Mouse (Mus musculus): ENCODE data around the gene Gm11084.
"Not testable (repeated sequence)": the region's sequence is repeated elsewhere in the genome, so short reads cannot be mapped to it uniquely, and the experiment has no call there.

Gene Gm11084

DNA sequence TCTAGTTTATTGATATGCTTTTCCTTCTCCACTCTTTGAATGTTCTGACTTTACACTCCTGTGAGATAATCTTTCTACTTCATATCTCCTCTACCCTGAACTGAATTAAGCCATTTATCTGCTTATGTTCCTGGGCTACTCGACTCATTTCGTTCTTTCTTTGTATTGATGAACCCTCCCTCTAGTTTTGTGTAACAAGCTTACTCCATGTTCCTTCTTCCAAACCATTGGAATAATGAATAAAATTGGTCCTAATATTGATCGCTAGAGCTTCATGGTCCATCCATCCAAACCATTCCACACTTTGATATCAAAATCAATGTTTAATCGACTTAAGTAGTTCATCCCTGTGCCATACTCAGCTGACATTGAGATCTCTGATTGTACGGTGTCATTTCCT is at the start of gene Gm11084:
Gene Gm11084, minus strand, starts transcription at position 101 of the 400 bp plus-strand sequence.
- no peak for DNase-seq (ENCODE audit: low read depth, low spot score)

DNA sequence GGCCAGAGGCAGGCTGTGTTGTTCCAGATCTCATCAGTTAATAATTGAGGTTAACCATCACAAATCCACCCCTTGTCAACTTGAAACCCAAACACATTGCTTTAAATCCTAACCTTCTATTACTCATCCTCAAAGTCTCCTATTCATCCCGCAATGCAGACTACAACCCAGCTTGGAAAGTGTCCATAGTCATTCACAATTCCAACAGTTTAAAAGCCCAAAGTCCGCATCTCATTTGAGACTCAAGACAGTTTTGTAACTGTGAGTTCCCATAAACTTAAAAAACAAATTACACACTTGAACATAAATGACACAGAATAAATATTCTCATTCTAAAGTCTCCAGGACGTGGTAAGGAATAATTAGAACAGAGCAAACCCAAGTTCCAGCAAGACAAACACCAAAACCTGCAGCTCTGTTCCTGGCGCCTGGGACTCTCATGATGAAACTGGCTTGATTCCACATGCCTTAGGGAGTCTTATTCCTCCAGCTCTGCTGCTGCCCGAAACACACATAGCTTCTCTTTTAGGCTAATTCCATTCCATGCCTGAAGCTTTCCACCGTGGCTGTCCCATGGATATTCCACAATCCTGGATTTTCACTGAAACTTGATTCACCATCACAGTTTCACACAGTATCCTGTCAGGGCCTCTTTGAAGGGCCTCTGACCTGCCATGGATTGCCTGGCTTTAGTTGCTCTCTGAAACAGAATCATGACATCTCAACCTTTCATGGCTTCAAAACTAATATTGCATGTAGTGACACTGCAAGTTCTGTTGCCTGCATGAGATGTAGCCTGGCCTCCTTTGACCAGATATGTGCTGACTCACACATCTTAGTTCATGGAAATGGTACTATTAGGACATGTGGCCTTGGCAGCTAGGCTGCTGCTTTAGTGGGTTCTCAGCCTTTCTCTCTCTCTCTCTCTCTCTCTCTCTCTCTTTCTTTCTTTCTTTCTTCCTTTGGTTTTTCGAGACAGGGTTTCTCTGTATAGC is 44.8 kb upstream of the Gm11084 start:
- no peak for DNase-seq (ENCODE audit: low read depth, low spot score)

DNA sequence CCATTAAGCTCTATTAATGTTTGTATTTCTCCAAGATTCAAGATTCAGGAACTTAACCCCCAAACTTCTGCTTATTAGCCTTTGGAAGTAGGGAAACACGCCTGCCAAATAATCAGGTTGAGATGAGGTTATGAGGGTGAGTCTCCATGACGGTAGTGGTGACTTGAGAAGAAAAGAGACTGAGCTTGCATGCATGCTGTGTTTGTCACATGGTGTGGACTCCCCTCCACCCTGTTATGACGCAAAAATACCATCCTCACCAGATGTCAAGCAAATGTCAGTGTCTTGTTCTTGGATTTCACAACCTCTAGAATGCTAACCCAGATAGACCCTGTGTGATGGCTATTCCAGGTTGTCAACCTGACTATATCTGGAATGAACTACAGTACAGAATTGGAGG is 43.3 kb upstream of the Gm11084 start:
- no peak for DNase-seq (ENCODE audit: low read depth, low spot score)

DNA sequence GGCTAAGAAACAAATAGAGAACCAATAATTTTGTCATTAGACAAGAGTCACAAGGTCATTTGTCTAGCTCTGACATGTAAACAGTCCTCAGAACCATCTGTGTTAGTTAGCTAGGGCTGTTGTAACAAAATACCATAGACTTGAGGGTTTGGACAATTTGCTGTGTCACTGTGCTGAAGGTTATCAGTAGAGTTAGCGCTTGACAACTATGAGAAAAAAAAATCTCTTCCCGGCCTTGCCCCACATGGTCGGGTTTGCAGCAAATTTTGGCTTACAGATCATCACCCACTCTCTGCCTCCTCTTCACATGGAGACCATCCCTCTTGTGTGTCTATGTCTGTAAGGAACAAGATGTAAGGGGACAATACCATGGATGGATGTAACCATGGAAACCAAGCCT is 41.5 kb upstream of the Gm11084 start:
- DNase-seq (ENCODE audit: low read depth, low spot score) = no peak

DNA sequence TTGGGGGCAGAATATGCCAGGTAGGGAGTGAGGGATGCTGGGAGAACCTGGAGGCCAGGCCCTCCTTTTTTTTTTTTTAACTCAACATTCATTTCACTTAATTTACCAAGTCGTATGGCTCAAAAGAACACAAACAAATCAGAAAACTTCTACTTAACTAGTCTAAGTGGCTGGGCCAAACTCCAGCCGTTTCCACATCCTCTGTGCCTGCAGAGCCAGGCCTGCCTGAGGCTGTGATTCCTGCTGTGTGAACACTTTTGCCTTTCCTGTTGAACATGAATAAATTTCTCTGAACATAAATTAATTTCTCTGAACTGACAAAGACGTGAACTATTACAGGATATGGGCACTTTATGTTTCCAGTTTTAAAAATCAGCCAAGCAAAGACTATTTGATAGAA is 40.6 kb upstream of the Gm11084 start:
- DNase-seq (ENCODE audit: low read depth, low spot score) = no peak

DNA sequence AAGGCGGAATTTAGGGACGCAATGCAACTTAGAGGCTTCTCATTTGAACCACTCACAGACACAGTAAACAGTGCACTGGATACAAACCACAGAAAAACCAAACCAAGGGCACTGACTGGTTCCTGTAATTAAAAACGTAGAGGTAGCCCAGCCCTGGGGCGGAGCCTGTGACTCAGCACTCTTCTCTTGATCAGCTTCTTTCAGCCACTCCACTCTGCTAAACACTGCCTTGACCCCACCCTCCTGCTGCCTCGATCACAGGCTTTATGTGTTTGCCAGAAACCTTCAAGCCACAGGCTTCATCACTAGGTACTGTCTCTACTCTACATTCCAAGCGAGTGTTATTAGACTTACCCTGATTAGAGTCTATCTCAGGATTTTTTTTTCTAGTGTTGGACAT is 37.3 kb upstream of the Gm11084 start:
- DNase-seq (ENCODE audit: low read depth, low spot score) = peak; percentile 96

DNA sequence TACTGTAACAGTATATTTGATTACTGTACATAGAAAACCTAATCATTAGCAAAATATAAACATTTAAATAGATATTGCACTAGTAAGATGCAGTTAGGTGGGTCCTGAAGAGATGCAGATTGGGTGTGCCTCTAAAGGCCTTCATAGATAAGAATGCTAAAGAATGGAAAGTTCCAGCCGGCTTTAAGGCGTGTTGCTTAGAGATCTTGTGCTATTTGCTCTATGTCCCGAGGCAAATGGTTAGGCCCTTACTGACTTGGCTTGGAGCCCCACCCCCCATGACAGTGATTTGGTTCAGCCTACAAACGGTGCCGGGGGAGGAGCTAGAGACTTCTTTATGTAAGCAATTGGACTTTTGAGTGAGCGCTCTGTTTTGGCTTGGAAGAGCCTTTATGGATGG is 34.5 kb upstream of the Gm11084 start:
- DNase-seq (ENCODE audit: low read depth, low spot score) = peak; percentile 97

DNA sequence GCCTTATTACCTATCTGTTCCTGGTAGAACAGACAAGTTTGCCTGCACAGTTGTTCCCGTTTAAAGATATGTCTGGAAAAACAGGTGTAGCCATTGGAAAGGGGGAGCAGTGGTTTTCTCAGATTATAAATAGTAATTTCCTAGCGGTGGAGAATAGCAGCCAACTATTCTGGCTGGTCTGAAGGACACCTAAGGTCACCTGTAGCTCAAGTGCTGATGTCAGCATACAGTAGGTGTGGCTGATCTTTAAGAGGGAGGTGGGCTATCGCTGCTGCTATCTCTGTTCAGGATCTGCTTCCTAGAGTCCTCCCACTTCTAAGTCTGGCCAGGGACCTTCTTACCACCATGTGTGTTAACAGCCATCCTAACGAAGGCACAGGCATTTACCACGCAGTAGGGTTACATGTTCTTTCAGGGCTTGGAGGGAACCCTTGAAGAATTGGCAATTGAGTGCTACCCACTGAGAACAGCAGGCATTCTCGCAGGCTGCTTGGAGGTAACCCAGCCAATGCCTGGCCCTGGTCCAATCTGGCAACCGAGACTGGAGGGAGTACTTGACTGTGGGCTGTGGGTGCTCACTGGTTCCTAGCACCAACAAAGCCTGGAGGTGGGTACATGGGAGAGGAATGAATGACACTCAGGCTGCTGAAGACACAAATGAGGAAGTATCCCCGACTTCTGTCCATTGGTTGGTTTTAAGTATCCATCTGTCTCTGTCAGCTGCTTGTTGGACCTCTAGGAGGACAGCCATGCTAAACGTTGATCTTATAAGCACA is 33.0 kb upstream of the Gm11084 start:
- no peak for DNase-seq (ENCODE audit: low read depth, low spot score)

DNA sequence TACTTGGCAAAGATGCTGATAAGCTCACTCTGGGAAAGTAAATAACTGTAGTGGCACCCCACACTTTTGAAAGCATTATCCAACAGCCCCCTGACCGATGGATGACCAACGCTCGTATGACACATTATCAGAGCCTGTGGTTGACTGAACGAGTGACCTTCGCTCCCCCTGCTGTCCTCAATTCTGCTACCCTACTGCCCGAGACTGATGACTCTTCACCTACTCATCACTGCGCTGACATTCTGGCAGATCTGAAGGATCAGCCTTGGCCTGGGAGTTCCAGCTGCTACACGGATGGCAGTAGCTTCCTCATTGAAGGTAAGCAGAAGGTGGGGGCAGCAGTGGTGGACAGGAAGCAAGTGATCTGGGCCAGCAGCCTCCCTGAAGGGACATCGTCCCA is 27.5 kb upstream of the Gm11084 start:
- DNase-seq (ENCODE audit: low read depth, low spot score) = not testable (repeated sequence)

DNA sequence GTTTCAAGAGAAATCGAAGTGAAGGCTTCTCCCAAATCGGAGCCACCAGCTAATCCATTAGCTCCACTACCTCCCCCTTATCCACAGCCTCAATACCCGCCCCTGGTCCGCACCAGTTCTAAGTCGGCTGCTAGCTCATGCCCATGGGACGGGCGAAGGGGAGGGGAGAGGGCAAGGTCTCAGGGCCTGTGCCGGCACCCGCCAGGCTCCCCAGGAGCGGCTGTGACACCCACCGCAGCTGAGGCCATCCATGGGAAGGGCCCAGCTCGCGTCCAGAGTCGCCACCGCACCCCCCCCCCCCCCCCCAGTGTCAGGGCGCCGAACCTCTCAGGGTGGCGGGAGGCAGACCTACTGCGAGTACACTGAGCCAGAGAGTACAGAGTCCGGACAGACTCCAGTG is 26.1 kb upstream of the Gm11084 start:
- DNase-seq (ENCODE audit: low read depth, low spot score) = peak; percentile 72

DNA sequence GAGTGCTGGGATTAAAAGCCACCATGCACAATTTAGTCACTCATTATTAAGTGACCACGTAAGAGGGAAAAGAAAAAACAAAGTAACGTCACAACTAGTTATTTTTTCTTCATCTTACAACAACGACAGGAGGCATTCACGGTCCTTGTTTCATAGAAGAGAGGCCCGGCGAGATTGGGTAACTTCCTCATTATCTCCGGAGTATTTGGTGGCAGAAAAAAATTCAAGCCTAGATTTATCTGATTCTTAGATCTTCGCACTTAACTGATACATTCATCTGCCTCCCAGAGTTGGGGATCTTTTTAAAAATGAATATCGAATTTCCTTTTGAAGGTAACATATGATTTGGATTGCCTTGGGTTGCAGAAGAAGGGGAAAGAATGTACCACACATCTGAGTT is 21.0 kb upstream of the Gm11084 start:
- DNase-seq (ENCODE audit: low read depth, low spot score) = no peak

DNA sequence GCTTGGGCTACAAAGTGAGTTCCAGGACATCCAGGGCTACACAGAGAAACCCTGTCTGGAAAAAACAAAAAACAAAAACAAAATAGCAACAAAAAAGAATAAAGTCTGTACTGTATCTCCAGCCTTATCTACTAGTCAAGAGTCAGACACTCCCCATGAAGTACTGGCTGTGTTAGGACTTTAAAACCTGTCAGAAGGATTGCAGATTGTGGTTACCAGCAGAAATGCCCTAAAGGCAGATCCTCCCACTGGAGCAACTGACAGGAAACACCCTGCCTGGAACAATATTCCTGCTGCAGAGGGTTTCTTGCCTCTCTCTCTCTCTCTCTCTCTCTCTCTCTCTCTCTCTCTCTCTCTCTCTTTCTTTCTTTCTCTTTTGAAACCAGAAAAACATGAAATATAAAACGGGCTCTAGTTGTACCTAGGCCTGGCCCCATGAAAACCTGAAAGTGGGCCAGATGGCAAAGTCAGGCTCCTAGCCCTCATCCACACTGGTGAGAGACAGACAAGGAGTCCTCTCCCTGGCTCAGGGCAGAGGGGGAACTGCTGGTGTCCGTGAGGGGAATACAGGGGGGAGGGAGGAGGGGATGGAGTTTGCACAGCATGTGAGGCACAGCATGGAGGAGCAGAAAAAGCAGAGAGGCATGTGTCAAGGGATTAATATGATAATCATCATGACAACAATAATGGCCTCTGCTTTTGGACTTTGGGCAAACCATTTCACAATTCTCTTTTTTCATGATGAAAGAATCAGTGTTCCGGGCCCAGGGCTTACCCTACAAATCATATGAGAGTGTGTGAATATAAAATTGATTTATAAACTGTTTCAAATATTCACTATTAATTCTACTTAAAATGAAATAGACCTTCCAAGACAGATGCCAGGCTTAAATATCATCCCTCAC is 19.3 kb upstream of the Gm11084 start:
- no peak for DNase-seq (ENCODE audit: low read depth, low spot score)

DNA sequence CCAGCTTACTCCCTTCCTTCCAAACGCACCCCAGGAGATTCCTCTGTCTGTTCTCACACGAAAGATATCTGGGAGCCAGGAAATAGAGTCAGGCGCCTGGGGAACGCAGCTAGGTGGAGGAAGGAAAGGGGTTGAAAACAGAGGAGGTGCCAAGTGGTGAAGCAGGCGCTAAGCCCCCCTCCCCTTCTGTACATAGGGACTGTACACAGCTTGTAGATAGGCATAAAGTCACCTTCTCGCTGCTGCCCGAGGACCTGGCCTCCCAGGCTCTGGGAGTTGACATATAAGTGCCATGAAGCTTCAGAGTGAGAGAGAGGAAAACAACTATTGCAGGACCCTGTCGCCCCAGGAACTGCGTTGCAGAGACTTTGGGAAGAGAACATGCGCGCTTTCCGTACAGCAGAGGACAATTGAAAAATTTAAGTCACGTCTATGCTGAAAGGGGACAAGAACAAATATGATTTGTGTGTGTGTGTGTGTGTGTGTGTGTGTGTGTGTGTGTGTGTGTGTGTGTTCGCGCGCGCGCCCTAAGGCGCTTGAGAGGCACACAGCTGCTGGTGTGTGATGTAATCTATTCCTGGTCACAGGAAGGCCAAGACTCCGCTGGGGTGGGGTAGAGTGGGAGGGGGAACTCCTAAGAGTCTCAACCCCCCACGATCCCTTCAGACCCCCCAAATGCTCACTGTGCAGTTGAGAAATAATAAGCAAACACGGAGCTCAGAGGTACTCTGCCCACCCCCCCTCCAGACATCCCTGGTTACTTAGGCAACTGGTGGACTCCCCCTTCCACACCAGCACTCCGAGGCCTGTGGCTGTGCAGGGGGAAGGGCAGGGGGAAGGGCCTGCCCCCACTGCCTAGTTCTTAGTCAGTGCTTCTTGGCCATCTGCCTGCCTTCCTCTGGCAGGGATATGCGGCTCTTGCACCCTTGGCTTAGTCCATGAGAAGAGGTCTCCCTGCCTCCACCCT is 17.5 kb upstream of the Gm11084 start:
- peak; percentile 47 for DNase-seq (ENCODE audit: low read depth, low spot score)

DNA sequence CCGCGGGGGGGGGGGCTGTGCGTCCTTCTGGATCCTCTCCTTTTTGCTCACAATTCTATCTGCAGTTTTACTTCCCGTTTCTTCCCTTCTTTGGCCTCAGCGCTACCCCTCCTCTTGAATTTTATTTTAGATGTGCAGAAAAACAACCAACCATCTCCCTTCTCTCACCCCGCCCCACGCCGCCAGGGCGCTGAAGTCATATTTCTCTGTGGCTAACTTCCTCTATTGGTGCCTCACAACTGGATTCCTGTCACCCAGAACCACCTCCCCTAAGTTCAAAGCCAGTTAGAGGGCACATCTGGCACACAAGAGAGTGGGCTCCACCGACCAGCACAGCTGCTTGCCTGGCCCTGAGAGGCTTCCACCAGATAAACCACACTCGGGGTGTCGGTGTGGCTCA is 16.5 kb upstream of the Gm11084 start:
- DNase-seq (ENCODE audit: low read depth, low spot score) = no peak

DNA sequence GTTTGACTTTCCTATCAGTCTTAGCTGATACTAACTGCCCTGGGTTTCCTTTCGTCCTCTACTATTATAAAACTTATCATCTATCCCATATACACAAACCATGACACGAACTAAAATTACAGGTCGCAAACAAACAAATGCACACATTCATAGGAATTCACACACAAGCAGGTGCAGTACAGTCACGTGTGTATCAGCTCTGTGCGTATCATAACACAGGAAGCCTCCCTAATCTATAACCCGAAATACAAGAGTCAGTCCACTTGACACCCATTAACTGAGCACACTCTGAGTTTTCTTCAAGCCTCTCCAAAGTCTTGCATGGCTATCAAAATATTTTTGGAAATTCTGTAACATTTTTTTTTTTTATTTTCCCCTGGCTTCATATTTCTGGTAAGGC is 15.9 kb upstream of the Gm11084 start:
- no peak for DNase-seq (ENCODE audit: low read depth, low spot score)

DNA sequence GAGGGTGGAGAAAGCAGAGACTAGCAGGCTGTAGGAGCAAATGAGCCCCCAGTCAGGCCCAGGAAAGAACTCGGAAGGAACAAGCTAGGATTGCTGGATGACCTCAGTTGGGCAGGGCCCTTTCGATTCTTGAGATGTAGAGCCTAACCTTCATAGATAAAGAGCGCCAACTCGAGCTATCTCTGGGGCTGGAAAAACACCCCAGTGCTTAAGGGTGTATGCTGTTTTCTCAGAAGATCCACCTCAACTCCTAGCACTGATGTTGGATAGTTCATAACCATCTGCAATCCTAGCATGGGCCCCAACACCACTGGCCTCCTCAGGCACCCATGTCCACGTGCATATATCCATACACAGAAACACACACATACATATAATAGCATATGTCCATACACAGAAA is 15.5 kb upstream of the Gm11084 start:
- DNase-seq (ENCODE audit: low read depth, low spot score) = no peak

DNA sequence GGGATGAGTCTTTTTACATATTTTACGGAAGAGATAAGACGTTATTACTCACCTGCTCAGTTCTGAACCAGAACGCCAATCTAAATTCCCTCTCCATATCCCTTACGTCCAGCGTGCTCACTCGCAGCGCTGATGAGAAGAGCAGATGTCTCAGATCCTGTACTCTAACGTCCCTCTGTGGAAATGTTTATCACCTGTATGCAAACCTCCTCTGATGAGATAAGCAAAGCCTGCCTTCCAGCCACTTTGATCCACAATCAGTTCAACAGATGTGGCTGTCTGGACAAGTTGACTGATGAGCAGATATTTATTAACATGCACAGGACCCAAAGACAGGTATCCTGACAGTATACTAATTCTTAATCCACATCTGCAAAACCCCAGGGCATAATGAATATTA is 13.7 kb upstream of the Gm11084 start:
- DNase-seq (ENCODE audit: low read depth, low spot score) = no peak

DNA sequence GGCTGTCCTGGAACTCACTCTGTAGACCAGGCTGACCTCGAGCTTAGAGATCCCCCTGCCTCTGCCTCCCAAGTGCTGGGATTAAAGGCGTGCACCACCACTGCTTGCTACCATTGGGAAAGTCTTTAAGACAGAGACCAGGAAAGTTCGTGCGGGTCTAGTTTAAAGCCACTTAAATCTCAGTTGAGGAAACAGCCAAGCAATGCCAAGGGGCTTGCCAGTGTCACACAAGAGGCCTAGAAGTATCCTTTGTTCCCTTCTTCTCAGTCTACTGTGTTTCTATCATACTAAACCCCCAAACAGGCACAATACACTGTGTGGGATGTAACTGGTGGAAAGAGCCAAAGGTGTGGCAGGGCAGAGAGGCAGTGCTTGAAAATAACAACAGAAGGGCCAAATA is 11.1 kb upstream of the Gm11084 start:
- no peak for DNase-seq (ENCODE audit: low read depth, low spot score)

DNA sequence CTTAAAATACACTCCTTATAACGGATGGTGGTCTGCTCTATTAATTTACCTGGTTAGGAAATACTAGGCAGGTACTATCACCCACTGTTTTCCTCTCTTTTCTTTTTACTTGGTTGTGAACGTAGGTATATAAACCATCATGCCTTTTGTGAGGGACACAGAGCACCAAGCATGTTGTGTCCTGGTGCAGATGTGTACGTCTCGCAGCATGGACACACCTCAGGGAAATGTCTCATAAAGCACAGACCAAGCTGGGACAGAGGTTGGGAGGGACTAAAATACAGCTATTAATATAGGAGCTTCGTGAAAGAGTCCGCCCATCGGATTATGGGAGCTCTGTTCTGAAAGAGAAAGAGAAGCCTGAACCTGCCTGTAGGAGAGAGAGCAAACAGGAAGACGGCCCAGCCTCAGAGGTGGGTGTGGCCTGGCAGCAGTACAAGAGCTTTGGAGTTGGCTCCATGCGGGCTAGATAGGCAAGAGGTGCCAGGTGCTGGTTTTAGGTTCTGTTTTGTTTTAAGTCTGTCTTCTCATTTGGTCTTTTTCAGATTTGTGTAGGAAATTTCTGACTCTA is 10.4 kb upstream of the Gm11084 start:
- DNase-seq (ENCODE audit: low read depth, low spot score) = peak; percentile 71

All from ZHBTc4 (cell line).